Mouse (Mus musculus): Measurements from ENCODE around the gene Apba1.
A peak's percentile ranks its signal among the peaks of the same experiment; 100 is the strongest.

The Apba1 gene

DNA sequence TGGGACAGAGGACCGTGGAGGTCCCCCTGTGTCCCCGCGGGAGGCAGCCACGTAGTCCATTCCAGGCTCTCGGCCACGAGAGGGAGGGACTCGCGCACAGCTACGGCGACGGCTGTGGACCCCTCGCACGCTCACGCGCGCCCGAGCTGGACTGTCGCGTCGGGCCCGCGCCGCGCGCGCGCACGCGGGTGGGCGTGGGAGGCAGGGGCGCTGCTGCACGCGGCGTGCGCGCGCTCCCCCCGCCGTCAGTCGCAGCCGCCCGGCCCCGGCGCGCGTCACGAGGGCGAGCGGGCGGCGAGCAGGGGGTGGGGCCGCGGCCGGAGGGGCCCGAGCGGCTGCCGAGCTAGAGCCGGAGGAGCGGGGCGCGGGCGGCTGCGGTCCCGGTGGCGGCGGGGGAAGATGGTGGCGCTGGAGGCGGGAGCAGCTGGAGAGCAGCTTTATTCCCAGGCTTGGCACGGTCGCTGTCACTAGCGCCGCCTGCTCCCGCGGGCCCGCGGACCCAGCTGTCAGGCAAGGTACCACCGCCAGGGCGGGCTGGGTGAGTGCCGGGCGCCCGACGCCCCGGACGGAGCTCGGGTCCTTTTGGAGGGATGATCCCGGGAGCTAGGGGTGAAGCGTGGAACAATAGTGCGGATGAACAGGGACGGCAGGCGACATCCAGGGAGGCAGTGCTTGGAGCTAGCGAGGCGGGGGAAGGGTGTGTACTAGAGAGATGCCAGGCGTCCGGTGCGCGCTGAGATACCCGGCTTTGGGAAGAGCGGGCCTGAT, at the start of gene Apba1:
Gene Apba1, plus strand, starts transcription at position 334 of the 768 bp plus-strand sequence.
- peak; percentile 75 to 92 for DNase-seq

DNA sequence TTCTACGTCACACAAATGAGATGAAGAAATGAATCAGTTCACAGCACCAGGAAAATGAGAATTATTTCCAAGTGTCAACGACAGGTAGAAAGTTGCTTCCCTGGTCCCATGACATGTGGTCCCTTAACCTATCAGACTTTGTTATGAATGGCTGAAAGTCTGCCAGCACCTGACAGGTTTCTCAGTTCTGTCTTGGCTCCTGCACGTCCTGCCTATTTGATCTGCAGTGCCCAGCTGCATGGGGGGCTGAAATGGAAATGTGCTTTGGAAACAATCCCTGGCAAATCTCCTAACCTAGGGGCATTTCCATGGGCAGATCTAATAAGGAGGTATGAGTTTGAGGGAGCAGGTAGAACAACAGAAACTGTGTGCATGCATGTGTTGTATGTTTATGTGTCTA, 12.2 kb upstream of the Apba1 start:
- DNase-seq, result no peak

DNA sequence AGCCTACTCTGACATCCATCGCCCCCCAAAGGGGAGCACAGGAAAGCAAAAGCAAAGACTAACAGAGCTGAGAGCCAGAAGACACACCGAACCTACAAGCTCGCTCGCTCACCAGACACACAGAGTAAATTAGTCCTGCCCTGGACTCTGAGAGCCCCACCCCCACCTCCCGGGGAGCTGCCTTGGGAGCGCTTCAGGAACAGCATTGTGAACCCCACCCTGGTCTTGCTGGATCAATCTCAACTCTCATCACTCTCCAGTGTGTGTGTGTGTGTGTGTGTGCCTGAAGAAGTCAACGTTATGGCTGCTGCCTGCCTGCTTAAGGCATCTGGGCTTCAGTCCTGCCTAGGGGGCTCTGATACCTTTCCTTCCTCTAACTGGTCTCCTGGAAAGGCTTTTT, 1.7 kb upstream of the Apba1 start:
- no peak for DNase-seq

GRCm38 (mm10) chr19:23757961-23758553, 630 bp upstream of the Apba1 start:
- peak; percentile 96 to 97 for DNase-seq

DNA sequence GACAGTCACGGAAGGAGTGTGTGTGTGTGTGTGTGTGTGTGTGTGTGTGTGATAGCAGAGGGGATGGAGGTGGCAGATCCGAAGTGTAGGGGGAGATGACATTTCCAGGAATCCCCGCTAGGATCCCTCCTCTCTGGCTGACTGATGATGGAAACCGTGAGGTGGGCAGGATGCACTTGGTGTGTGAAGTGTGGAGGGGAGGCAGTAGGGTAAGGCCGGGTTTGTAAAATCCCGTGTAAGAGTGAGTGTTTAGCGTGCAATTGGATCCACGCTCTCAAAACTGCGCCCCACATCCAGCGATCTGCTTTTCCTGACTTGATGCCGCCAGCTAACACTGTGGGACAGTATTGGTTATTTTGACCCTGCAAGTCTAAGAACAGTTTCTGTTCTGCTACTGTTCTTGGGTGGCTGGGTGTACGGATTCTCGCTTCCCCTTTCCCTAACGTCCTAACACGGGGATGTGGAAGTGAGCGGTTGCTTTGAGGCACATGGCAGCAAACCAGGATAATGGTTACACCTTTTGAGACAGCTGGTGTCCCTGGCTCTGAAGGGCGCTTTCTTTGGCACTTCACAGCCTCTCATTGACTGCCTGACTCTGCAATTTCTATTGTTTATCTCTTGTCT, 747 bp downstream of the Apba1 start:
- peak; percentile 68 to 76 for DNase-seq

GRCm38 (mm10) chr19:23763371-23763770, 4.7 kb downstream of the Apba1 start:
- peak; percentile 38 to 45 for DNase-seq

GRCm38 (mm10) chr19:23764051-23764450, 5.4 kb downstream of the Apba1 start:
- peak; percentile 80 to 86 for DNase-seq

GRCm38 (mm10) chr19:23768864-23769263, 10.2 kb downstream of the Apba1 start:
- DNase-seq, result peak in 1 of 2 experiments; percentile 1

DNA sequence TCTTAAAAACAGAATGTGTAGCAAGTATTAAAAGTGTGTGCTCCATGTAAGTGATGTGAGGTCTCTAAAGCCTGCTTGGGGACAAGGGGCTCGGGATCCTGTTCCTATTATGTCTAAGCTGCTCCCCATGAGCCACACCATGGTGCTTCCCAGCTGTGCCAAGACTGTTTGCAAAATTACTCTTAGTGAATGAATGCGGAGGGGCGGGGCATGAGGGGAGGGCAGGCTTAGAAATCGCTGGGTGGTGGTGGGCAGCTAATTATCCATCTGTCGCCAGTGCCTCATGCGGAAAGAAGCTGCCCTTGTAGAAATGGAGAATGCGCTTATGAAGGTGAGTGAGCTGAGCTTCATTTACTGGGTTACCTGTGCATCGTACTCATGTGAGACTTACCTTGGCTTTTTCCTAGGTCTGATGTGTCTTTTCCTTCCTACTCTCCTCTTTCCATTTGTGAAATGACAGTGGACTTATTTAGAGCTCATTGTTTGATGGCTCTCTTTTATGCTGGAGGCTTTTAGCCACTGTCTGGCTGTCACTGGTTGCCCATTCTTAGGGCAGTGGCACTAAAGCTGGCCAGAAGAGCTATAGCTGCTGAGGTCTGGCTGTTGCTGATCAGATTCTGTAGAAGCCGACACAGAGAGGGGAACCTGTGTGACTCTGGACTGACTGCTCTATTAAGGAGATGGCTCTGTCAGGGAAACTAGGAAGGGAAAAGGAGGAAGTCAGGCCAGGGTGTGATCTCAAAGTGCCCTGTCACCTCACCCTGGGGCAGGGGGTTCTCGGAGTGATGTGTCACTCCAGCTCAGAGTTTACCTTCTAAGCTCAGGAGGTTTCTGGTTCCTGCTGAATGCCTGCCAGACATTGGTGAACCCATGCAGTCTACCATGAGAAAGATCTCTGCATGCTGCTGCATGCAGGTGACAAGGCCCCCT, 12.1 kb downstream of the Apba1 start:
- no peak for DNase-seq

GRCm38 (mm10) chr19:23771971-23772370, 13.3 kb downstream of the Apba1 start:
- no peak for DNase-seq

GRCm38 (mm10) chr19:23775356-23775755, 16.7 kb downstream of the Apba1 start:
- no peak for DNase-seq

- no peak for DNase-seq
Observed at GRCm38 (mm10) chr19:23779130-23779529, 20.4 kb downstream of the Apba1 start.

- no peak for DNase-seq
Observed at GRCm38 (mm10) chr19:23780105-23780504, 21.4 kb downstream of the Apba1 start.

DNA sequence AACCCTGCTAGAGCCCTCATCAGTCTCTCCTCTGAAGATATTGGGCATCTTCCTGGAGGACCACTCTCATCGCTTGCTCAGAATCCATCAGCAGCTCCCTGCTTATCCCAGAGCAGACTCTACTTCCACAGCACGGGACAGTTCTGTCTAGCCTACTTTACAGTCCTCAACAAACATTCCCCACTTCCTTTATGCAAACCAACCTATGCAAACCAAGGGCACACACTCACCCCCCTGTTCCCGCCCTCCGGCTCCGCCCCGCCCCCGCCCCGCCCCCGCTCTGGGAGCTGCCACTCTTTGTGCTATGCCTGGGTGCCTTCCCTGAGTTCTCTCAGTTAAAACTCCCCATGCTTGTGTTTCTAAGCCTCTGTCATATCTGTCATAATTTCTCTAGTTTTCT, 23.3 kb downstream of the Apba1 start:
- no peak for DNase-seq

GRCm38 (mm10) chr19:23788420-23789132, 29.9 kb downstream of the Apba1 start:
- DNase-seq, result no peak

DNA sequence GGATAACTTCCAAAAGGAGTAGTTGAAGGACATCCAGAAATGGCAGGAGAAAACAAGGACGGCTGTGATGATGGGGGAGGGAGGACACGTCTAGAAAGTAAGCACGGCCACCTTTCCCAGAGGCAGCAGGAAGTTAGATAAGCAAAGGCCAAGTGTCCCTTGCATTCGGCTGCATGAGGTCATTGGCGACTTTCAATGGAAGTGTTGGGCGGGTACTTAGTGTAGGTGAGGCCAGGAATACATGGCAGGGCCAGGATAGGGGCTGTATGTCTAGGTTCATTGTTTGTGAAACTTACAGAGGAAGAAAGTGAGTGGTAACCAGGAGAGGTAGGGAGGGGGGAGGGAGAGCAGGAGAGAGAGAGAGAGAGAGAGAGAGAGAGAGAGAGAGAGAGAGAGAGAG, 33.0 kb downstream of the Apba1 start:
- DNase-seq, result no peak

DNA sequence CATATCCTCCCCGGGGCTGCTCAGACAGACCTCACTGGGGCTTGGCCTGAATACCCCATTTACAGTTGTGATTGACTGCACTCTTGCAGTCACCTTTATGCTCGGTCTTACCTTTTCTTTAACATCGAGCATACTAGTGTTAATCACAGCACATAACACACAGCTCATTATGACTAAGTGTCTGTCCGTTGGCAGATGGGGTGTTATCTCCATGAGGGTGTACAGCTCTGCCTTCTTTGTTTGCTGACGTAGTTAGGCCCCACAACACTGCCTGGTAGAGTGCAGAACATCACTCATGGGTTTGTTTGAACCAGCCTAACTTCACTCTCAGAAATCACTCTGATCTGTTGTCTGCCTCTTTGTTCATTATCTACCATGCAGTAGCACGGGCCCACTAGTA, 33.9 kb downstream of the Apba1 start:
- no peak for DNase-seq

- peak; percentile 56 to 58 for DNase-seq
Observed at GRCm38 (mm10) chr19:23794491-23794890, 35.8 kb downstream of the Apba1 start.

DNA sequence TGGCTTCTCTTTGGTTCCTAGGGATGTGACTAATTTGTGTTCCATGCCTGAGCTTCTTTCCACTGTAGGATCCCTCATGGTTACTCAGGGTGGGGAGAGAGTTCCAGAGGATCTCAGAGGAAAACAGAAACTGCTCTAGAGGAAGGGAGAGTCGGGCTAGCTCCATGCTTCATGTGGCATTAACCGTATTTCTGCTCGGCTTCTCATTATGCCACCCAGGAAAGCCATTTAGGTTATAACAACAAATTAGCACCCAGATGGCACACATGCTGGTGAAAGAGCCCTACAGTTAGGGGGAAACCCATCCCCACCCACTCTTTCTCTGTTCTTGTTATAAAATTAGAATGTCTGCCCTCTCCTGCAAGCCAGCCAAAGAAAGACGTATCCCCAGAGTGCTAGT, 36.5 kb downstream of the Apba1 start:
- DNase-seq, result no peak

DNA sequence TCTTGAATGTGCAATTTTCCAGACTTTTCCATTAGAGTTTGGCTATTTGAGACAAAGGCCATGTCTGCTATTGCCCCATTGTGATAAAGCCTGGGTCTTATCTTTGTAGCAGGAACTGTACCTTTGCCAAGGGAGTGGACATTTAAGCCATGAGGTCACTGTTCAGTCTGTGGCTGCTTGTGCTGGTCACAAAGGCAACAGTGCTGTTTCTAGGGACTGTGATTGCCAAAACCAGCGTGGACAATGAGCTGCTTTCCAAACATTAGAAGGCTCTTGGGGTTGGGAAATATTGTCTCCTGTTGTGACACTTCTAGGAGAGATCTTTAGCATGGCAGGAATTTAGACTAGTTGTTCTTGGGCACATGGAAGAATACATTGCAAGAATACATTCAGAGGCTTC, 42.5 kb downstream of the Apba1 start:
- DNase-seq, result no peak

GRCm38 (mm10) chr19:23803221-23803870, 44.7 kb downstream of the Apba1 start:
- DNase-seq, result no peak

- no peak for DNase-seq
Observed at GRCm38 (mm10) chr19:23806796-23807195, 48.1 kb downstream of the Apba1 start.
